Mouse (Mus musculus): ENCODE data around the gene Lrrc4b.

The Lrrc4b gene

GRCm38 (mm10) chr7:44428968-44429521, at the start of gene Lrrc4b:
Gene Lrrc4b (plus strand): TSS chr7:44429018.
- DNase-seq (ENCODE audit: low spot score in 2 of 2): no peak

DNA sequence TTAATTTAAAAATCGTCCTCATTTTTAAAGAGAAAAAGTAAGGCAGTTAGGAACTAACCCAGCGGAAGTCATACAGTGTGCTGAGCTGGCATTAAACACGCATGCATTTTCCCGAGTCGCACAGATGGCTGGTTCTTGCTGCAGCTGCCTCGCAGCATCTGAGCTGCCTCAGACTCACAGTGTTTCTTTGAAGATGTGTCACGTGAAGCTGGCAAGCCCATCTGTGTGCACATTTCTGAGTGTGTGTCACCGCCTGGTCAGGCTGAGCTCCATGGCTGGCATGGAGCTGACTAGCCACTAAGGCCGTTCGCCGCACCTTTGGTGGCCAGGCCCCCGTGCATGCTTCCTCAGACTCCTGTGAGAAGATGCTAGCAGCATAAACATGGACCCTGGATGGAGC, 46.3 kb upstream of the Lrrc4b start:
- DNase-seq (ENCODE audit: low spot score in 2 of 2): no peak

DNA sequence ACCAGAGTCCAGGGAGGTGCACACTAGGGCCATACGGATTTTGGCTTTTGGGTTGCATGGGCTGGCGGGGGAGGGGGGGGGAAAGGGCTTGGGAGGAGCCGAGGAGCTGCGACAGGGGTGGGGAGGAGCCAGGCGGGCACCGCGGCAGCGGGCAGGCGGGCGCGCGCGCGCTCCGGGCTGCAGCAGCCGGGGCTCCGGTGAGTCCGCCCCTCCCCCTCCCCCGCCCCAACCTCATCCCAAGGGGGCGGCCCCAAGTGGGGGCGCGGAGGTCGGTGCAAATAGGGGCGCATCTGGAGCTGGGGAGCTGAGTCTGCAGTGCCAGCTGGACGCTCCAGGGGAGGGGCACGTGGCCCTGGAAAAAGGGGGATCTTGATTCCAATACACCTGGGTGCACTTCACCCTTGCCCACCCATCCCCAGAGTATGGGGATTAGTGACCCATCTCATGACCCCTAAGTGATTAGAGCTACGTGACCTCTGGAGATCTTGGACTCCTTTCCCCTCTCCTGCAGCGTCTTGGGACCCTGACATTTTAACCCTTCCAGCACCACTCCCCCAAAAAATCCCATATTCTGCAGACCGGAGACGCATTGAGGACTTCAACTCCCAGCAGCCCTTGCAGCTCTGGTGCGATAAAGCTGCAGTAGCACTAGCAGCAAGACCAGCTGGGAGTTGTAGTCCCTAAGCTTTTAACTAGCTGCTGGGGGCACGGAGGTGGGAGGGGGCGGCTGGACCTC, 44.7 kb upstream of the Lrrc4b start, which contains the start of gene Syt3:
Gene Syt3 (plus strand): TSS at position 123 of the 736 bp plus-strand sequence.
- peak in 1 of 2 experiments; percentile 25 for DNase-seq (ENCODE audit: low spot score in 2 of 2)

- DNase-seq (ENCODE audit: low spot score in 2 of 2): no peak
Measured at GRCm38 (mm10) chr7:44384716-44385059, 44.1 kb upstream of the Lrrc4b start.

- no peak for DNase-seq (ENCODE audit: low spot score in 2 of 2)
Measured at GRCm38 (mm10) chr7:44385720-44386119, 43.1 kb upstream of the Lrrc4b start, which contains the start of gene 1700008O03Rik. Gene 1700008O03Rik (minus strand): TSS chr7:44385820.

DNA sequence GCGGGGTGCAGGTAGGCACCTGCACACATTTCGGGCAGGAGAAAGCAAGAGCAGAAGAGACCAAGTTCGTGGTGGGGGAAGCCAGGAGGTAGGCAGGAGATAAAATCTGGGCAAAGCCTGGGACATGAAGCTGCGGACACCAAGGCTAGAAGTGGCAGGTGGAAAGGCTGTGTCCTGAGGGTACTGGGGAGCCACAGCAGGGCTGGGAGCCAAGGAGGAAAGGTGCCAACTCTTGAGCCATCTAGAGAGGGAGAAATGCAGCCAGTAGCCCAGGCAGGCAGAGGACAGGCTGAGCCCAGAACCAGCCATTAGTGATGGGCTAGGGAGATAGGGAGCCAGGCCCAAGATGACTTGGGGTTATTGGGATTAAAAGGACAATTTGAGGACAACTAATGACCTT, 37.0 kb upstream of the Lrrc4b start:
- DNase-seq (ENCODE audit: low spot score in 2 of 2): no peak

DNA sequence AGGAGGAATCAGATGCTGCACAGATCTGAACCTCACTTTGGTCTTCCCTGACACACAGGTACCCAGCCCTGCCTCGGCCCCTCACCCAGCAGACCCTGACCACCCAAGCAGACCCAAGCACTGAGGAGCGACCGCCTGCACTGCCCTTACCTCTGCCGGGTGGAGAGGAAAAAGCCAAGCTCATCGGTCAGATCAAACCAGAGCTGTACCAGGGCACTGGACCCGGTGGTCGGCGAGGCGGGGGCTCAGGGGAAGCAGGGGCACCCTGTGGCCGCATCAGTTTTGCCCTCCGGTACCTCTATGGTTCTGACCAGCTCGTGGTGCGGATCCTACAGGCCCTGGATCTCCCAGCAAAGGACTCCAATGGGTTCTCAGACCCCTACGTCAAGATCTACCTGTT, 36.5 kb upstream of the Lrrc4b start:
- DNase-seq (ENCODE audit: low spot score in 2 of 2): no peak

- DNase-seq (ENCODE audit: low spot score in 2 of 2): no peak
Measured at GRCm38 (mm10) chr7:44393284-44393683, 35.5 kb upstream of the Lrrc4b start.

GRCm38 (mm10) chr7:44398570-44398969, 30.2 kb upstream of the Lrrc4b start:
- DNase-seq (ENCODE audit: low spot score in 2 of 2): peak; percentile 57 to 59

- DNase-seq (ENCODE audit: low spot score in 2 of 2): no peak
Measured at GRCm38 (mm10) chr7:44401673-44402072, 27.1 kb upstream of the Lrrc4b start.

GRCm38 (mm10) chr7:44405346-44406014, 23.3 kb upstream of the Lrrc4b start:
- DNase-seq (ENCODE audit: low spot score in 2 of 2): peak; percentile 70 to 79

- DNase-seq (ENCODE audit: low spot score in 2 of 2): no peak
Measured at GRCm38 (mm10) chr7:44406015-44406355, 22.8 kb upstream of the Lrrc4b start.

DNA sequence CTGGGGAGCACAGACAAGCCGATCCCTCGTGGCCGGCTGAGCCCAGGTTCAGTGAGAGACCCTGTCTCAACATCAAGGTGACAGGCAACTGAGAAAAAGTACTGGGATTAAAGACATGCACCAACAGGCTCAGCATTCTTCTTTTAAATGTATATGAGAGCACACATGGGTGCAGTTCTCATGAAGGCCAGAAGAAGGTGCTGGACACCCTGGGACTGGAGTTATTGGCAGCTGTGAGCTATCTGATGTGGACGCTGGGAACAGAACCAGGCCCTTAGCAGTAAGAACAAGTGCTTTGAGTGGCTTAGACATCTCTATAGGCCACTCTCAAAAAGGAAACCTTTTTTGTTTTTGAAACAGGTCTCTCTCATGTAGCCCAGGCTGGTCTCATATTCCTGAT, 17.7 kb upstream of the Lrrc4b start:
- DNase-seq (ENCODE audit: low spot score in 2 of 2): no peak

GRCm38 (mm10) chr7:44413307-44413706, 15.5 kb upstream of the Lrrc4b start:
- DNase-seq (ENCODE audit: low spot score in 2 of 2): no peak

GRCm38 (mm10) chr7:44427666-44428065, 1.2 kb upstream of the Lrrc4b start:
- no peak for DNase-seq (ENCODE audit: low spot score in 2 of 2)

DNA sequence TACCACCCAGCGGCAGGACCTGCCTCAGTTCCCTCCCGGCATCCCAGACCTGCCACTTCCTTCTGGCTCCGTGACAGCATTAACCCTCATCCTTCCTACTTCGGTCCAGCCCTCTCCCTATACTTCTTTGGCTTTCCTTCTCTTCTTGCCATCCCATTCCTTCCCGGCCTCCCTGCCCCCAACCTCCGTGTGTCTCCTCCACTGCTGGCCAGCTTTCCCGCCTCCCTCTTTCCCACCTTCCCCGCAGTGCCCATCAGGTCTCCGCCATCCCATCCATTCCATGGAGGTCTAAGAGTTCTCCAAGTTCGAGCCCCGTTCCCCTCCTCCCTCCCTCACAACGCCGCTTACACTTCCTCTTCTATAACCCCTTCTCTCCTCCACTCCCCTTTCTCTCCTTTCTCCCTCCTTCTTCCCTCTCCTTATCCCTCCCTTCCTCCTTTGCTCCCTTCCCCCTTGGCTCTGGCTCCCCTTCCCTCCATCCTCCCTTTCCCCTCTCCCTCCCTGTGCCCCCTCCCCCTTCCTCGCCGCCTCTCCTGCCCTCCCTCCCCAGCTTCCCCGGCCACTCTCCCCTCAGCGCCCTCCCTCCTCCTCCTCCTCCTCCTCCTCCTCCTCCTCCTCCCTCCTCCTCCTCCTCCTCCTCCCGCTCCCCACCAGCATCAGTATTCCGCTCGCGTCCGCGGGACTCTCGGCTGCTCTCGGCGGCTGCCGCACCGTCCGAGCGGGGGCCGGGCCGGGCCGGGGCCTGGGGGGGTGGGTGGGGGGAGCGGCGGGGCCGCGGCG, 457 bp upstream of the Lrrc4b start:
- no peak for DNase-seq (ENCODE audit: low spot score in 2 of 2)

DNA sequence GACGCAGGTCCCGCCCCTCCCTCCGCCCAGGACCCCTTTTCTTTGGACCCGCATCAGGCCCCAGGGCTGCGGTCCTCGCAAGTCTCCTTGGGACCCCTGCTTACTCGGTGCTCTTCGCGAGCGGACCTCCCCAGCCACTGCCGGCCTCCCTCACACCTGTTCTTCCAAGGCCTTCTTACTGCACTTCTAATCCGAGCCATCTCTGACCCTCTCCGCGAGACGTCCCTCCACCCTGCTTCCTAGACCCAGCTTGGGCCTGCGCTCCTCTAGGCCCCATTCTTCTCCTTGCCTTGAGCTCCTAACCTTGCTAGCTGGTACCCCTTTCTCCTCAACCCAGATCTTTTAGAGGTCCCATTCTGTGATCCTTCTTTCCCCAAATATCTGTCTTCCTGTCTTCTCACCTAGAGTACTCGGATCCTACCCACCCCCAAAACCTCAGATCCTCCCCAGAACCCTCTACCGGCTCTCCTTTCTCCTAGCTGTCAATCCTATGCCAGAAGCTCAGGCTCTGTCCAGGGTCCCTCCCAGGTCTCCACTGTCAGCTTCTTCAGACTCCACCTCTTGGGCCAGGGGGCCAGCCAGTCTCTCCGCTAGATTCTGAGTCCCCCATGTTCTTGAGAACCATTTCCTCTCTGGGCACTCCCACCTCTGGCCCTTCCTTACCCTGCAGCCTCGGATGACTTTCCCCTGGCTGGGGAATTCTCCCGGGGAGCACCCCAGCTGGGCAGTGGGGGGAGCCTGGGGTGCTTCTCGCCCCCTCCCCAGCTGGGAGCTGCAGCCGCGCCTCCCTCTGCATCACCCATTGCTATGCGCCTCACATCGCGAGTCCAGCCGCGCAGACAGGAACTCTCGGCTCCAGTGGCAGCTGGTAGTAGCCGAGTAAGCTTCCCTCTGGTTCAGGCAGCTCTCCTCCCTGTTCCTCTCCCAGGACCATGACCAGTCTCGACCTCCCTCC, 993 bp downstream of the Lrrc4b start:
- DNase-seq (ENCODE audit: low spot score in 2 of 2): no peak

GRCm38 (mm10) chr7:44432550-44432949, 3.7 kb downstream of the Lrrc4b start:
- DNase-seq (ENCODE audit: low spot score in 2 of 2): no peak

- no peak for DNase-seq (ENCODE audit: low spot score in 2 of 2)
Measured at GRCm38 (mm10) chr7:44433371-44433770, 4.6 kb downstream of the Lrrc4b start.

DNA sequence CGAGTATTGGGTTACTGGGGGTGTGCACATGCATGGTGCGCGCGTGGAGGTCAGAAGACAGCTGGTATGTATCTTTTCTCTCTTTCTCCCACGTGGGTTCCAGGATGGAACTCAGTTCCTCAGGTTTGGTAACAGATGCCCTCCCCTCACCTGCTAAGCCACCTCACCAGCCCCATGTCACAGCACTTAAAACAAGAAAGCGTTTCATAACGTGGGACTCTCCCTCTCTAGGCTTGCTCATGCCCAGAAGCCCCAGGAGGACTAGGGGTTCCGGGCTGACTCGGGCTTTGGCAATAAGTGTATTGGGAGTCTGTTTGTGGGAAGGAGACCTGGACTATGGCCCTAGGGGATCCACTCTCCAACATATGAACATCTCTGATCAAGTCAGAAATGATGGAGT, 5.3 kb downstream of the Lrrc4b start:
- no peak for DNase-seq (ENCODE audit: low spot score in 2 of 2)

DNA sequence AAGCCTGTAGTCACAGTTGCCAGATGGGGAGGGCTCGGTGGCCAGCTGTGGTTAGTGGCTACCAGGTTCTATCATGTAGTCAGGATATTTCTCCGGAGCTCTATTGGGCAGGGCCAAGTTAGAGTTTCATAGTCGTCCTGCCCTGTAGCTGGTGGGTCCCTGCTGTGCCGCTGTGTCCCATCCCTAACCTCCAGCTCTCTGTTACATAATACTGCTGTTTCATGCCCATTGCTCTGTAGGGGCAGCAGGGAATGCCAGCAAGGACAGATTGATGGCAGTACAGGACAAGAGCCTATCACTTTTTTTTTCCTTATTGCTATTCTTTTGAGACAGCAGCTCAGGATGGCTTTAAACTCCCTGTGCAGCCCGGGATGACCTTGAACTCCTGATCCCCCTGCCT, 7.0 kb downstream of the Lrrc4b start:
- DNase-seq (ENCODE audit: low spot score in 2 of 2): no peak
